Mouse (Mus musculus) liver, adult 2 months (tissue): ENCODE data around the gene Galk1.

ENCODE experiments used
- CTCF ChIP-seq: fragments of 200-500 bp; IDR thresholded peaks from 2 replicates; pipeline ENCODE4 v1.5.1; 2011; ENCODE audit warnings: low read depth, low read length, control low read depth
- POLR2A ChIP-seq: fragments of 200-500 bp; IDR thresholded peaks from 2 replicates; pipeline ENCODE4 v1.6.1; 2011; ENCODE audit warnings: low read length, control low read depth; ENCODE audit not compliant: insufficient read depth; ENCODE audit errors: extremely low read depth

DNA sequence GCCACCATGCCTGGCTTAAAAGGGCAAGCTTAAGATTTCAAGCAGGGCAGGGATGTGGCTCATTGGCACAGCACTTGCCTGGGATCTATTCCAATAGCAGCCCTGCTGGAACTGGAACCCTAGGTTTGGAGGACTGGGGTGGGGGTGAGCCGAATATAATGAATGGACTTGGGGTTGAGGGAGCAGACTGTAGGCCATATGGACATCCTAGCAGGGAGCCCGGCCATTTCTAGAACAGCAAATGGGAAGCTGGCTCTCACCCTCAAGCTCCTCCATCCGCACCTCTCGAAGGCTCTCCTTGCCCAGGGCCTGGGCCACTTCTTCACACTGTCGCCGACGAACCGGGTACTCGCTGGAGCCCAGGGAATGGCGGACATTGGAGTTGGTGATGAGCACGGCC lies 2.9 kb downstream of the Galk1 start:
- TF ChIP-seq CTCF: no peak
- TF ChIP-seq POLR2A: no peak
